Mouse (Mus musculus) hindbrain, embryonic 12.5 days (tissue): ENCODE measurements around the gene Mef2c. TPM values are rescaled to one million over a fixed set of nuclear protein-coding genes. Genes with fewer than 3 reads are reported as not detected.

Source experiments
- ATAC-seq: fragments of 200-750 bp; cut with Nextera tagmentation; 2 replicates; pipeline ENCODE4 v1.8.0; 2017; ENCODE audit warnings: moderate TSS enrichment; ENCODE audit not compliant: low FRiP score
- H3K27ac ChIP-seq: fragments of 300-500 bp; sonication (generic); 2 replicates; pipeline ENCODE4 v1.5.1; 2016; ENCODE audit warnings: mild to moderate bottlenecking
- H3K27me3 ChIP-seq: fragments of 300-500 bp; sonication (generic); 2 replicates; pipeline ENCODE4 v1.6.1; 2016; ENCODE audit warnings: mild to moderate bottlenecking
- H3K36me3 ChIP-seq: fragments of 300-500 bp; sonication (generic); 2 replicates; pipeline ENCODE4 v1.6.1; 2016; ENCODE audit warnings: mild to moderate bottlenecking
- H3K4me1 ChIP-seq: fragments of 300-500 bp; sonication (generic); 2 replicates; pipeline ENCODE4 v1.6.1; 2016
- H3K4me2 ChIP-seq: fragments of 300-500 bp; sonication (generic); replicated peaks from 2 replicates; pipeline ENCODE4 v1.6.1; 2016; ENCODE audit warnings: mild to moderate bottlenecking
- H3K4me3 ChIP-seq: fragments of 300-500 bp; sonication (generic); 2 replicates; pipeline ENCODE4 v1.5.1; 2016; ENCODE audit warnings: mild to moderate bottlenecking
- H3K9ac ChIP-seq: fragments of 300-500 bp; sonication (generic); 2 replicates; pipeline ENCODE4 v1.6.1; 2016; ENCODE audit warnings: mild to moderate bottlenecking, moderate library complexity
- H3K9me3 ChIP-seq: fragments of 300-500 bp; sonication (generic); replicated peaks from 2 replicates; pipeline ENCODE4 v1.6.1; 2016; ENCODE audit warnings: mild to moderate bottlenecking
- WGBS: fragments of 180-500 bp; shearing (Covaris S2); methylation state at CpG from one replicate; pipeline ENCODE4 v1.1.7; 2016; 5-methylcytosine and 5-hydroxymethylcytosine counted together
- polyA plus RNA-seq: library from polyadenylated mRNA; unstranded; fragments of >200 nt; fragmentation: Nextera tagmentation; extraction: Ambion mirVana; gene quantifications from 2 replicates; pipeline ENCODE4 v1.2.1, GENCODE M21; 2016

The Mef2c gene
- polyA plus RNA-seq, 1 experiment from 2014 or later, result 28.9 TPM

GRCm38 (mm10) chr13:83563261-83563660 lies 59.4 kb downstream of the Mef2c start:
- H3K27ac ChIP-seq, result no peak overlapping the region
- no peaks in the 10 kb centered on the region for H3K36me3 ChIP-seq
- no peak overlapping the region for H3K4me3 ChIP-seq
- H3K9ac ChIP-seq, result no peak overlapping the region
- H3K4me2 ChIP-seq, result no peak overlapping the region
- H3K9me3 ChIP-seq, result no peaks in the 10 kb centered on the region
- H3K4me1 ChIP-seq, result no peaks in the 10 kb centered on the region
- H3K27me3 ChIP-seq, result no peaks in the 10 kb centered on the region
- ATAC-seq, result no peak
- 70% methylated on average over 2 of the region's 2 CpGs for WGBS

GRCm38 (mm10) chr13:83565732-83566131 lies 61.9 kb downstream of the Mef2c start:
- Histone ChIP-seq H3K27ac (0 out of 2 replicates have a peak overlapping the region, but pooled peaks have one; percentile 7), H3K9ac (no peak overlapping the region), H3K4me3 (no peak overlapping the region), H3K27me3 (no peaks in the 10 kb centered on the region), H3K4me2 (no peak overlapping the region), H3K9me3 (no peaks in the 10 kb centered on the region), H3K36me3 (no peaks in the 10 kb centered on the region), H3K4me1 (0 out of 2 replicates have a peak, but pooled peaks cover 3% of the 10 kb centered on the region)
- ATAC-seq, result no peak
- 79% methylated on average over 3 of the region's 3 CpGs for WGBS

DNA sequence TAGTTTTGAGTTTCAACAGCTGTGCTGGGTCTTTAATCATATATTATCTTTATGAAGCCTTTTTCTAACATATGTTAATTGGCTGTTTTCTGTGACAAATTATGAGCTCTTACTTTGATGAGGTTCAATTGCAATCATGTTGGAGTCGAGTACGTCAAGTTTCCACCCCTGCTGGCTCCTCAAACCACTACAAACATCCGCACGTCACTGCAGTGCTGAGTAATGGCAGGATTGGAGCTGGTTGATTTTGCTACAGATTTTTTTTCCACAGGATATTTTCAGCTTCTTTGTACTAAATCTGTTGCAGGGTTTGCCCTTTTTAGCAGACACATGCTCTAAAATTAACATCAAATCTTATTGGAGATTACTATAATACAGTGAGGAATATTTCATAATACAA lies 62.3 kb downstream of the Mef2c start:
- H3K27ac ChIP-seq, result no peak overlapping the region
- WGBS, result 56% methylated on average over 4 of the region's 4 CpGs
- H3K9me3 ChIP-seq, result no peaks in the 10 kb centered on the region
- H3K9ac ChIP-seq, result no peak overlapping the region
- 0 out of 2 replicates have a peak, but pooled peaks cover 3% of the 10 kb centered on the region for H3K4me1 ChIP-seq
- H3K27me3 ChIP-seq, result no peaks in the 10 kb centered on the region
- ATAC-seq, result no peak
- no peaks in the 10 kb centered on the region for H3K36me3 ChIP-seq
- no peak overlapping the region for H3K4me2 ChIP-seq
- no peak overlapping the region for H3K4me3 ChIP-seq

GRCm38 (mm10) chr13:83566834-83567534 lies 63.1 kb downstream of the Mef2c start:
- 47% methylated on average over 8 of the region's 8 CpGs for WGBS

DNA sequence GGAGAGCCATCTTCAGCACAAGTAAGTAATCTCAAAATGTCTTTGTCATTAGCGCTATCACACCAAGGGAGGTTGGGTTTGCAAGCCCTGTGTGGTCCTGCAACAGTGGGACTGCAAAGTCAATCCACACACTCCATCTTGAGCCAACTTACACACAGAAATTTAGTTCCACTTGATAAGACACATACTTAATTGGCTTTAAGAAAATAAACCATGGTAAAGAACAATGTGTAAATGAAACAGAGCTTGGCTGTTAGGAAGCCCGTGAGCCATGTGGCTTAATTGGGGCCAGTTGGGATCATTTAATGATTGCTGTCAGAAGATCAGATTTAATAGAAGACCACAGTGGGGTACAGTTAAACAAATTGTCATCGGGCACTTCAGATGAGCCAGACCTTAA lies 63.8 kb downstream of the Mef2c start:
- Histone ChIP-seq H3K36me3 (no peaks in the 10 kb centered on the region), H3K9me3 (no peaks in the 10 kb centered on the region), H3K4me3 (no peak overlapping the region), H3K4me1 (peaks cover 3% of the 10 kb centered on the region; the same call in 1 of the 2 replicates), H3K9ac (no peak overlapping the region), H3K27me3 (no peaks in the 10 kb centered on the region), H3K4me2 (no peak overlapping the region), H3K27ac (no peak overlapping the region)
- ATAC-seq, result peak; percentile 41; the same call in 1 of the 2 replicates
- WGBS, result 63% methylated on average over 3 of the region's 3 CpGs

More at GRCm38 (mm10) chr13:83566834-83567534, 63.1 kb downstream of the Mef2c start:
- Histone ChIP-seq H3K4me2 (no peak overlapping the region), H3K4me3 (no peak overlapping the region), H3K9ac (no peak overlapping the region), H3K36me3 (no peaks in the 10 kb centered on the region), H3K9me3 (no peaks in the 10 kb centered on the region), H3K27me3 (no peaks in the 10 kb centered on the region), H3K4me1 (peaks cover 3% of the 10 kb centered on the region; the same call in 1 of the 2 replicates), H3K27ac (no peak overlapping the region)
- ATAC-seq, result peak; percentile 79

GRCm38 (mm10) chr13:83568759-83569256 lies 65.0 kb downstream of the Mef2c start:
- no peak overlapping the region for H3K4me3 ChIP-seq
- H3K9me3 ChIP-seq, result no peaks in the 10 kb centered on the region
- no peaks in the 10 kb centered on the region for H3K27me3 ChIP-seq
- no peak overlapping the region for H3K4me2 ChIP-seq
- 78% methylated on average over 11 of the region's 11 CpGs for WGBS
- no peaks in the 10 kb centered on the region for H3K36me3 ChIP-seq
- peaks cover 3% of the 10 kb centered on the region; the same call in 1 of the 2 replicates for H3K4me1 ChIP-seq
- H3K27ac ChIP-seq, result 0 out of 2 replicates have a peak overlapping the region, but pooled peaks have one; percentile 1
- ATAC-seq, result no peak
- H3K9ac ChIP-seq, result no peak overlapping the region

DNA sequence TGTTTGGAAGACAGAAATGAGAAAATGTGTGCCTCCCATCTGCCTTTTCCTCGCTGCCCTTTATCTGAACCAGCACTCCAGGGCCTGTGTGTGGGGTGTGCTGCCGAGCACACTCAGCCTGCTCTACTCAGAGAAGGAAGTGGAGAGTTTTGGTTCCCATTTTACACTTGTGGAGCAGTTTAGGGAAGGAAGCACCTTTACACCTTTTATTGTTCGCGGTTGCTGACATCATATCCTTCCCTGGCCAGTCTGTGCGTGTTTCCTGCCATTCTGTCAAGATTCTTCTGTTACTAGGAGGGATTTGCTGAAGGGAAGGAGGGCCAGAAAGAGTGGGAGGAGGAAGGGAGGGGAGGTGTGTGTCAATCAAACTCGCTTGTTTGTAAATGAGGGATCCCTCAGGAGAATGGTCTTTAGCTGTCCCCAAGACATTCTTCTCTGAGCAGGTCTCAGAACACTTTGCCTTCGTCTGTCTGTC lies 68.2 kb downstream of the Mef2c start:
- Histone ChIP-seq H3K4me2 (no peak overlapping the region), H3K27ac (no peak overlapping the region), H3K36me3 (no peaks in the 10 kb centered on the region), H3K9ac (no peak overlapping the region), H3K27me3 (no peaks in the 10 kb centered on the region), H3K4me3 (no peak overlapping the region), H3K9me3 (no peaks in the 10 kb centered on the region), H3K4me1 (peaks cover 3% of the 10 kb centered on the region; the same call in 1 of the 2 replicates)
- ATAC-seq, result no peak
- WGBS, result 37% methylated on average over 7 of the region's 7 CpGs

DNA sequence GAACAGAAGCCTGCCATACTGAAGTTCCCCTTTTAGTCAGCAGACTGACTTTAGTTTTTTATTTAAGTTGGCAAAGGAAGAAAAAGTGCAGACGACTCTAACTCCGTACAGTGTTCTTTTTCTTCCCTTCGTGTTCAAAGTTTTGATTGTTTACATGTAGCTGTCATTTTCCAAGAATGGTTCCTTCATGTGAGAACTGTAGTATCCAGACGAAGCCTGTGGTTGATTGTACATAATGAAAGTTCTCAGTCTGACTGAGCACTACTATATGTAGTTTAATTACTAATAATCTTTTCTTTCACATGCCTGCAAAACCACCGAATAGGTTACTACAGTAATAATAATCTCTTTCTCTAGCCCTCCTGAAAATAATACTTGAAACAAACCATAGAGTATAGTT lies 68.6 kb downstream of the Mef2c start:
- Histone ChIP-seq H3K9me3 (no peaks in the 10 kb centered on the region), H3K9ac (no peak overlapping the region), H3K27me3 (no peaks in the 10 kb centered on the region), H3K4me3 (no peak overlapping the region), H3K4me2 (no peak overlapping the region), H3K27ac (no peak overlapping the region), H3K36me3 (no peaks in the 10 kb centered on the region), H3K4me1 (peaks cover 3% of the 10 kb centered on the region; the same call in 1 of the 2 replicates)
- no peak for ATAC-seq
- 67% methylated on average over 5 of the region's 5 CpGs for WGBS

- Histone ChIP-seq H3K9ac (no peak overlapping the region), H3K4me2 (no peak overlapping the region), H3K4me1 (peaks cover 3% of the 10 kb centered on the region; the same call in 1 of the 2 replicates), H3K27ac (no peak overlapping the region), H3K36me3 (no peaks in the 10 kb centered on the region), H3K9me3 (no peaks in the 10 kb centered on the region), H3K27me3 (no peaks in the 10 kb centered on the region), H3K4me3 (no peak overlapping the region)
- WGBS, result 41% methylated on average over 4 of the region's 4 CpGs
- ATAC-seq, result no peak
Observed at GRCm38 (mm10) chr13:83573327-83573726, 69.5 kb downstream of the Mef2c start.

- Histone ChIP-seq H3K36me3 (no peaks in the 10 kb centered on the region), H3K9me3 (no peaks in the 10 kb centered on the region), H3K27ac (no peak overlapping the region), H3K27me3 (no peaks in the 10 kb centered on the region), H3K9ac (no peak overlapping the region), H3K4me3 (no peak overlapping the region), H3K4me2 (no peak overlapping the region), H3K4me1 (no peaks in the 10 kb centered on the region; the same call in 1 of the 2 replicates)
- ATAC-seq, result no peak
- WGBS, result 74% methylated on average over 8 of the region's 8 CpGs
Observed at GRCm38 (mm10) chr13:83573855-83574583, 70.2 kb downstream of the Mef2c start.

GRCm38 (mm10) chr13:83574866-83575265 lies 71.0 kb downstream of the Mef2c start:
- no peak for ATAC-seq
- no peaks in the 10 kb centered on the region for H3K27me3 ChIP-seq
- no peak overlapping the region for H3K9ac ChIP-seq
- H3K36me3 ChIP-seq, result no peaks in the 10 kb centered on the region
- H3K9me3 ChIP-seq, result no peaks in the 10 kb centered on the region
- H3K27ac ChIP-seq, result no peak overlapping the region
- H3K4me1 ChIP-seq, result no peaks in the 10 kb centered on the region; the same call in 1 of the 2 replicates
- H3K4me2 ChIP-seq, result no peak overlapping the region
- no peak overlapping the region for H3K4me3 ChIP-seq
- 81% methylated on average over 8 of the region's 8 CpGs for WGBS

- Histone ChIP-seq H3K4me3 (no peak overlapping the region), H3K4me1 (no peaks in the 10 kb centered on the region), H3K27me3 (no peaks in the 10 kb centered on the region), H3K4me2 (no peak overlapping the region), H3K27ac (no peak overlapping the region), H3K9me3 (no peaks in the 10 kb centered on the region), H3K9ac (no peak overlapping the region), H3K36me3 (no peaks in the 10 kb centered on the region)
- 72% methylated on average over 3 of the region's 3 CpGs for WGBS
- ATAC-seq, result no peak
Observed at GRCm38 (mm10) chr13:83579410-83579809, 75.6 kb downstream of the Mef2c start.
